Mouse (Mus musculus): Measurements from ENCODE around the gene Gabrg1. TPM values are rescaled to one million over a fixed set of nuclear protein-coding genes. Genes with fewer than 3 reads are reported as not detected.

Gabrg1 gene
- not detected in 2 replicates for polyA plus RNA-seq (2016; fragmentation: Nextera tagmentation; extraction: Ambion mirVana)

- H3K9me3 ChIP-seq (replicated peaks), result no peaks in the 10 kb centered on the region
- 13% methylated on average over 19 of the region's 19 CpGs for WGBS (ENCODE audit: insufficient replicate concordance)
- H3K4me2 ChIP-seq, result no peak within 1 kb of the TSS
- no peak within 1 kb of the TSS for H3K4me3 ChIP-seq
- no peak within 1 kb of the TSS for H3K27ac ChIP-seq
- H3K36me3 ChIP-seq, result no peaks in the 10 kb centered on the region
- no peak within 1 kb of the TSS for H3K9ac ChIP-seq
- H3K27me3 ChIP-seq (replicated peaks), result no peaks in the 10 kb centered on the region
- ATAC-seq, result no peak
- no peaks in the 10 kb centered on the region for H3K4me1 ChIP-seq
Measured at GRCm38 (mm10) chr5:70842192-70843095, at the start of gene Gabrg1. Gabrg1 (minus strand) TSS chr5:70842617.

- Histone ChIP-seq H3K36me3 (no peaks in the 10 kb centered on the region), H3K4me2 (no peak overlapping the region), H3K27ac (no peak overlapping the region), H3K4me1 (no peaks in the 10 kb centered on the region), H3K27me3 (replicated peaks) (no peaks in the 10 kb centered on the region), H3K9me3 (replicated peaks) (no peaks in the 10 kb centered on the region), H3K9ac (no peak overlapping the region), H3K4me3 (no peak overlapping the region)
- no peak for ATAC-seq
- 62% methylated on average over 3 of the region's 3 CpGs for WGBS (ENCODE audit: insufficient replicate concordance)
Measured at GRCm38 (mm10) chr5:70884026-70884425, 41.6 kb upstream of the Gabrg1 start.

GRCm38 (mm10) chr5:70870081-70870480 lies 27.7 kb upstream of the Gabrg1 start:
- Histone ChIP-seq H3K4me3 (no peak overlapping the region), H3K9me3 (replicated peaks) (no peaks in the 10 kb centered on the region), H3K27me3 (replicated peaks) (no peaks in the 10 kb centered on the region), H3K36me3 (no peaks in the 10 kb centered on the region), H3K9ac (no peak overlapping the region), H3K27ac (no peak overlapping the region), H3K4me1 (no peaks in the 10 kb centered on the region), H3K4me2 (no peak overlapping the region)
- 58% methylated on average over 1 of the region's 1 CpGs for WGBS (ENCODE audit: insufficient replicate concordance)
- no peak for ATAC-seq

DNA sequence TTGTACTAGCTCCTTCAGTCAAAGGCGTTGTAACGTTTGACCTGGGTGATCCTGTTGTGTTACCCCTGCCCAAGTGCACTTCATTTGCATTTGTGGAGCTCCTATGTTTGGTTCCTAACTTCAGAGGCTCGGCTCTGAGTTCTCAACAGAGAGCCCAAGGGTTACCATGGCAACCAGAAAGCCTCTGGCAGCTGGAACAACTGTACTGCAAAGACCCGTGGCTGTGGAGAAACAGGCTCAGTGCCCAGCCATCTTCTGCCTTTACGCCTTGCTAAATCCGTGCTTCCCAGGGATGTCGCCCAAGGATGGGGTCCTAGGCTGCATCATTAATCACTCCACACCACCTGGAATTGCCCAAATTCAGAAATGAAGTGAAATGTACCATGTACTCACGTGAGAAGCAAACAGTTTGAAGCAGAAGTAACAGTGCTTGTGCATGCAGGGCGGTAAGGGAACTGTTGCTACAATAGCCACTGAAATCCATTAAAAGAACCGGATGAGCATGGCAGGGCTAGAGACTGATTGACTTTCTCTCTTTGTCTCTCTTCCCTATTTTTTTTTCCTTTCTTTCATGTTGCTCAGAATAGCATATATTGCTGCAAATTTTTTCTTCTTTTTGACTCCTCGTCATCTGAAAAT lies 798 bp upstream of the Gabrg1 start:
- Histone ChIP-seq H3K4me3 (no peak overlapping the region), H3K27me3 (replicated peaks) (no peaks in the 10 kb centered on the region), H3K4me2 (no peak overlapping the region), H3K36me3 (no peaks in the 10 kb centered on the region), H3K9ac (no peak overlapping the region), H3K9me3 (replicated peaks) (no peaks in the 10 kb centered on the region), H3K4me1 (no peaks in the 10 kb centered on the region), H3K27ac (no peak overlapping the region)
- 24% methylated on average over 11 of the region's 11 CpGs for WGBS (ENCODE audit: insufficient replicate concordance)
- no peak for ATAC-seq

DNA sequence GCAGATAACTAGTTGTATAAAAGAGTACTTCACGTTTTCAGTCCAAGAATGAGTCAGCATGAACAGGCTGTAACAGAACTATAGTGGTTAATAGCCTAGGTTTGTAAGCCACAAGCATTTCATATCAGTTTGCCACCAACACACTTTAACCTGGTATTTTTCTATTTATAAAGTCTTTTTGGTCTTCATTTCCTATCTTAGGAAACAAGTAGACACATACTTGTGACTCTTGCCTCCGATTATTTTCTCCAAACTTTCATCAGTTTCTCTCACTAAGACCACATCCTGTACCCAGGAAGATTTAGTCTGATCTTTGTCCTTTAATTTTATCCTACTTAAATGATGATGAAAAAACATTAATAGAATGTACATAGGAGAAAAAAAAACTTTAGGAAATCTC lies 23.7 kb downstream of the Gabrg1 start:
- no peaks in the 10 kb centered on the region for H3K36me3 ChIP-seq
- H3K4me2 ChIP-seq, result no peak overlapping the region
- no peak overlapping the region for H3K9ac ChIP-seq
- H3K4me3 ChIP-seq, result no peak overlapping the region
- H3K27ac ChIP-seq, result no peak overlapping the region
- ATAC-seq, result no peak
- no peaks in the 10 kb centered on the region for H3K4me1 ChIP-seq
- no peaks in the 10 kb centered on the region for H3K27me3 ChIP-seq (replicated peaks)
- H3K9me3 ChIP-seq (replicated peaks), result no peaks in the 10 kb centered on the region
- WGBS (ENCODE audit: insufficient replicate concordance), result 49% methylated on average over 2 of the region's 2 CpGs

- Histone ChIP-seq H3K36me3 (no peaks in the 10 kb centered on the region), H3K9me3 (replicated peaks) (no peaks in the 10 kb centered on the region), H3K4me3 (no peak overlapping the region), H3K4me1 (no peaks in the 10 kb centered on the region), H3K27me3 (replicated peaks) (no peaks in the 10 kb centered on the region), H3K27ac (no peak overlapping the region), H3K4me2 (no peak overlapping the region), H3K9ac (no peak overlapping the region)
- no peak for ATAC-seq
- 66% methylated on average over 2 of the region's 2 CpGs for WGBS (ENCODE audit: insufficient replicate concordance)
Measured at GRCm38 (mm10) chr5:70736156-70736555, 106.3 kb downstream of the Gabrg1 start.

DNA sequence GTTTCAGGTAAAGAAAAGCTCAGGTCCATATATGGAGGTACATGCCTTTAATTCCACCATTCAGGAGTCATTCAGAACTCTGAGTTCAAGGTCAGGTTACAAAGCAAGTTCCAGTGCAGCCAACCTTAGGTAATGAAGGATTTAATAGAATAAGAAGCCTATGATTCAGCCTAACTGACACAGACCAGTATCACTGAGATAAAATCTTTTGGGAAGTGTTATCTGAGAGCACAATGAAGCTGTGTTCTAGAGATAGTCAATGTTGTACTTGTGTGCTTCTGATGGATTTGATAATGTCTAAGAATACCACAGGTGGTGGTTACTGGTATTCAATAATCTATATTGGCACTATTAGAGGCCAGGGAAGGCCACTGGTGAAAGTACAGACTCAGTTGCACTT lies 138.1 kb downstream of the Gabrg1 start:
- no peak overlapping the region for H3K4me3 ChIP-seq
- H3K27ac ChIP-seq, result no peak overlapping the region
- H3K4me2 ChIP-seq, result no peak overlapping the region
- no peak for ATAC-seq
- H3K27me3 ChIP-seq (replicated peaks), result no peaks in the 10 kb centered on the region
- H3K36me3 ChIP-seq, result no peaks in the 10 kb centered on the region
- no peaks in the 10 kb centered on the region for H3K9me3 ChIP-seq (replicated peaks)
- H3K9ac ChIP-seq, result no peak overlapping the region
- no peaks in the 10 kb centered on the region for H3K4me1 ChIP-seq
